Mouse (Mus musculus) skeletal muscle tissue, adult 2 months (tissue): ENCODE results near the gene Gm49387.

Experiments
- DNase-seq: peaks from one replicate; pipeline ENCODE4 v3.0.0-alpha.2; 2012; ENCODE audit warnings: low read depth, low spot score

The Gm49387 gene

GRCm38 (mm10) chr14:31662555-31663211 lies 22.0 kb upstream of the Gm49387 start:
- DNase-seq, result peak; percentile 93

- peak; percentile 96 for DNase-seq
These were observed 21.2 kb upstream of the Gm49387 start for GRCm38 (mm10) chr14:31661671-31662554.

GRCm38 (mm10) chr14:31660312-31661093 lies 19.8 kb upstream of the Gm49387 start:
- DNase-seq, result no peak

- DNase-seq, result peak; percentile 90
These were observed 19.0 kb upstream of the Gm49387 start for GRCm38 (mm10) chr14:31659501-31660181.

- no peak for DNase-seq
These were observed 17.5 kb upstream of the Gm49387 start for GRCm38 (mm10) chr14:31658126-31658680.

- no peak for DNase-seq
These were observed 16.4 kb upstream of the Gm49387 start for GRCm38 (mm10) chr14:31656857-31657645.

- DNase-seq, result no peak
These were observed 15.7 kb upstream of the Gm49387 start for GRCm38 (mm10) chr14:31656386-31656785.

- DNase-seq, result no peak
These were observed 14.7 kb upstream of the Gm49387 start for GRCm38 (mm10) chr14:31655406-31655805.

GRCm38 (mm10) chr14:31654816-31655215 lies 14.1 kb upstream of the Gm49387 start:
- DNase-seq, result no peak

- no peak for DNase-seq
These were observed 12.6 kb upstream of the Gm49387 start for GRCm38 (mm10) chr14:31653101-31653875.

- no peak for DNase-seq
These were observed 11.9 kb upstream of the Gm49387 start for GRCm38 (mm10) chr14:31652624-31653023.

GRCm38 (mm10) chr14:31652106-31652505 lies 11.4 kb upstream of the Gm49387 start:
- no peak for DNase-seq

- no peak for DNase-seq
These were observed 10.5 kb upstream of the Gm49387 start for GRCm38 (mm10) chr14:31651206-31651605.

- DNase-seq, result no peak
These were observed 9.7 kb upstream of the Gm49387 start for GRCm38 (mm10) chr14:31650347-31650746.

GRCm38 (mm10) chr14:31647991-31648390 lies 7.3 kb upstream of the Gm49387 start:
- DNase-seq, result no peak

GRCm38 (mm10) chr14:31645920-31646319 lies 5.2 kb upstream of the Gm49387 start:
- no peak for DNase-seq

GRCm38 (mm10) chr14:31644931-31645547 lies 4.4 kb upstream of the Gm49387 start:
- no peak for DNase-seq

- no peak for DNase-seq
These were observed 3.6 kb upstream of the Gm49387 start for GRCm38 (mm10) chr14:31644183-31644830.
